Mouse (Mus musculus) kidney, embryonic 14.5 days (tissue): ENCODE measurements around the gene Tex35. TPM values are rescaled to one million over a fixed set of nuclear protein-coding genes. Genes with fewer than 3 reads are reported as not detected.

ENCODE experiments used
- ATAC-seq: fragments of 200-750 bp; cut with Nextera tagmentation; 2 replicates; pipeline ENCODE4 v1.8.0; 2017; ENCODE audit warnings: moderate number of reproducible peaks, mild to moderate bottlenecking, moderate TSS enrichment, moderate library complexity; ENCODE audit not compliant: low FRiP score, low TSS enrichment
- H3K27ac ChIP-seq: fragments of 300-500 bp; sonication (generic); 2 replicates; pipeline ENCODE4 v1.5.1; 2014; ENCODE audit warnings: low read depth, mild to moderate bottlenecking, low read length, moderate library complexity, mixed read lengths
- H3K27me3 ChIP-seq: fragments of 300-500 bp; sonication (generic); 2 replicates; pipeline ENCODE4 v1.6.1; 2014; ENCODE audit warnings: mild to moderate bottlenecking, low read length; ENCODE audit not compliant: control insufficient read depth, insufficient read depth
- H3K36me3 ChIP-seq: fragments of 300-500 bp; sonication (generic); 2 replicates; pipeline ENCODE4 v1.6.1; 2014; ENCODE audit warnings: low read length, mixed read lengths; ENCODE audit not compliant: control insufficient read depth, insufficient read depth
- H3K4me1 ChIP-seq: fragments of 300-500 bp; sonication (generic); 2 replicates; pipeline ENCODE4 v1.6.1; 2014; ENCODE audit warnings: low read length, mixed read lengths; ENCODE audit not compliant: control insufficient read depth, insufficient read depth
- H3K4me2 ChIP-seq: fragments of 300-500 bp; sonication (generic); replicated peaks from 2 replicates; pipeline ENCODE4 v1.6.1; 2014; ENCODE audit warnings: low read depth, mild to moderate bottlenecking, low read length
- H3K4me3 ChIP-seq: fragments of 300-500 bp; sonication (generic); 2 replicates; pipeline ENCODE4 v1.5.1; 2014; ENCODE audit warnings: mild to moderate bottlenecking, low read length
- H3K9ac ChIP-seq: fragments of 300-500 bp; sonication (generic); 2 replicates; pipeline ENCODE4 v1.6.1; 2014; ENCODE audit warnings: low read depth, mild to moderate bottlenecking, low read length, moderate library complexity
- H3K9me3 ChIP-seq: fragments of 300-500 bp; sonication (generic); 2 replicates; pipeline ENCODE4 v1.6.1; 2016; ENCODE audit warnings: low read length; ENCODE audit not compliant: control insufficient read depth
- WGBS: fragments of 180-500 bp; shearing (Covaris S2); extraction: QIAGEN DNeasy Blood & Tissue Kit; methylation state at CpG from one replicate; pipeline ENCODE4 v1.1.7; 2014; 5-methylcytosine and 5-hydroxymethylcytosine counted together
- polyA plus RNA-seq: library from polyadenylated mRNA; unstranded; fragments of >200 nt; fragmentation: Nextera tagmentation; extraction: Ambion mirVana; gene quantifications from 2 replicates; pipeline ENCODE4 v1.2.1, GENCODE M21; 2014

Gene Tex35
- polyA plus RNA-seq, 1 experiment from 2014 or later: not detected

DNA sequence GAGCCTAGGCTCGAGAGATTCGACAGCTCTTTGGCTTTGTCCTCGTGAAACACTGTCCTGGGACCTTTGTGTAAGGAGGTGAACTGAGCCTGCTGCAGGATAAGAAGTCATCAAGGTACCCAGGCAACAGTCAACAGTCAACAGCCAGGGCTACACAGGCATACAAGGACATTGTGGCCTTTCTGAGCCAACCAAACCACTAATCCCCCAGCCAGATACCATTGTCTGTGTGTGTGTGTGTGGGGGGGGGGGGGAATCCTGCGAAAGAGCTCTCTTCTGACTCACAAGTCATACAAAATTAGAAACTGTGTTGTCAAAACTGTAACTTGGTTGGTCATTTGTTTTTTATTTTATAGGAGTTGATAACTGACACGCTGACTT lies 46.0 kb downstream of the Tex35 start:
- Histone ChIP-seq H3K27me3 (no peaks in the 10 kb centered on the region), H3K9ac (no peak overlapping the region), H3K27ac (no peak overlapping the region), H3K36me3 (no peaks in the 10 kb centered on the region), H3K4me2 (no peak overlapping the region), H3K4me3 (no peak overlapping the region), H3K9me3 (no peaks in the 10 kb centered on the region), H3K4me1 (0 out of 2 replicates have a peak, but pooled peaks cover 6% of the 10 kb centered on the region)
- ATAC-seq: no peak
- 91% methylated on average over 5 of the region's 5 CpGs for WGBS

DNA sequence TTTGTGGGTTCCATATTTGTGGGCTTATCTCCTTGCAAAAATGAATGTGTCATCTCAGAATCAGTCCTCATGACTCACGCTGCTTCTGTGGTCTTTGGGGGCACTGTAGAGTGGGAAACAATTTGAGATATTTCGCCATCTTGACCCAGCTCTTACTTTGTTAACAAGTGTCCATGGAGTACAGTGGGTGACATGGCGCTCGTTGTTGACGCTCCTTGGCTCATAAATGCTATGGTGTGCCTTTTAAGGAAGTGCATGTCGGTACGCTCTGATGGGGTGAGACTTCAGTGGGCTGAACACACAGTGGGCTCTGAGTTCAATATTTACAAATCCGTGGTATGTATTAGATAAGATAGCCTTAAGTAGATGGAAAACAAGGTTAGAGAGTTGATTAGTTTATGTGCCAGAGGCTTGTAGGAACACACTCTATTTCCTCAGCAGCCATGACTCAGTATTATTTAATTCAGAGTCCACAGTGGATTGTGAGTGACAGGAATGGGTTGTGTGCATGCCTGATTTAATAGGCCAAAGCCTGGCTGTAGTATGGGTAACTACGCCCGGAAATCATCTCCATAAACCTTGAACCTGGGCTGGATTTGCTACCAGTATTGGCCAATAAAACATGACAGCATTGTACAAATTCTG lies 46.6 kb downstream of the Tex35 start:
- H3K36me3 ChIP-seq: no peaks in the 10 kb centered on the region
- H3K9me3 ChIP-seq: no peaks in the 10 kb centered on the region
- H3K27me3 ChIP-seq: no peaks in the 10 kb centered on the region
- ATAC-seq: no peak
- no peak overlapping the region for H3K27ac ChIP-seq
- H3K4me1 ChIP-seq: 0 out of 2 replicates have a peak, but pooled peaks cover 6% of the 10 kb centered on the region
- H3K4me3 ChIP-seq: no peak overlapping the region
- no peak overlapping the region for H3K9ac ChIP-seq
- WGBS: 92% methylated on average over 10 of the region's 10 CpGs
- no peak overlapping the region for H3K4me2 ChIP-seq

- ATAC-seq: no peak
- no peak overlapping the region for H3K4me3 ChIP-seq
- 84% methylated on average over 3 of the region's 3 CpGs for WGBS
- no peak overlapping the region for H3K9ac ChIP-seq
- H3K4me2 ChIP-seq: no peak overlapping the region
- 0 out of 2 replicates have a peak, but pooled peaks cover 6% of the 10 kb centered on the region for H3K4me1 ChIP-seq
- H3K27me3 ChIP-seq: no peaks in the 10 kb centered on the region
- H3K36me3 ChIP-seq: no peaks in the 10 kb centered on the region
- H3K9me3 ChIP-seq: no peaks in the 10 kb centered on the region
- H3K27ac ChIP-seq: no peak overlapping the region
Observed at GRCm38 (mm10) chr1:157061170-157061569, 47.3 kb downstream of the Tex35 start.

DNA sequence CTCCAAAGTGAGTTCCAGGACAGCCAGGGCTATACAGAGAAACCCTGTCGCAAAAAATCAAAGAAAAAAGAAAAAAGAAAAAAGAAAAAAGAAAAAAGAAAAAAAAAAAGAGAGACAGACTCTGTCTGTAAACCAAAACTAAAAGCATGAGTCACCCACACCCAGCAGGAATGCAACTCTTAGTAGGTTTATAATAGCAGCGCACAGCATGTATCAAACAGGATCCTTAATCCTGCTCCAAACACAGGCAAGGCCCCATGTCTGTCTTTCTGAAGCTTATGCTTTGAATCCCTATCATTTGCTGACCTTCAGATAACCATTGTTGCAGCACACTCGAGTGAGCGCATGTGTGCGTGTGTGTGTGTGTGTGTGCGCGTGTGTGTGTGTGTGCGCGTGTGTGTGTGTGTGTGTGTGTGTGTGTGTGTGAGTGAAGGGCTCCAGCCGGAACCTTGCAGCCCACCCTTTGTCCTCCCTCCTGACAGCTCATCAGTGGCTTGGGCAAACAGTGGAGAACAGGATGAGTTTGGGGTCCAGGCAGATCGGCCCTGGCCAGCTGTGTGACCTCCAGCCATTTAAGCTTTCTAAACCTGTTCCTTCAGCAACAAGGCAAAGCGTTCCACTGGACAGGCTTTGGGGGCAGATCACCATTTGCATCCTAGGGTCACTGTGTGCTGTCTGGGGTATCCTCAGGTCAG lies 47.9 kb downstream of the Tex35 start:
- H3K4me2 ChIP-seq: no peak overlapping the region
- H3K27me3 ChIP-seq: no peaks in the 10 kb centered on the region
- no peak for ATAC-seq
- peaks cover 8% of the 10 kb centered on the region; the same call in 1 of the 2 replicates for H3K4me1 ChIP-seq
- H3K9me3 ChIP-seq: no peaks in the 10 kb centered on the region
- H3K36me3 ChIP-seq: no peaks in the 10 kb centered on the region
- no peak overlapping the region for H3K27ac ChIP-seq
- H3K9ac ChIP-seq: no peak overlapping the region
- WGBS: 85% methylated on average over 12 of the region's 12 CpGs
- H3K4me3 ChIP-seq: no peak overlapping the region

DNA sequence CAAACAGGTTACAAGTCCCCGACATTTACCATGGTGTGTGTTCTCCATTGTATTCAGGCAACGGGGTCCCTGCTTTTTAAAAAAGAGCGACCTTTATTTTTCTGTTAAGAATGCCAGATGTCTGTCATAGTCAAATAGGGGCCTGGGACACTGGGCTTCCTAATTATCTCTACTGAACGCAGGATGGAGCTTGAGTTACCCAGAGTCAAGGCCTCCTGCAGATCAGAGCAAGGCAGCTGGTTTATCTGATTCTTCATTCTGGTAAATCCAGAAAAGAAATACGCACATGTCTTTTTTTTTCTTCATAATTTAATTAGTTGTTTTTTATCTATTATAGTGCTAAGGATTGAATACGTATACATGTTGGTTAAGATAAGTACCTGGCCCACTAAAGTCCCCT lies 52.6 kb downstream of the Tex35 start:
- Histone ChIP-seq H3K36me3 (no peaks in the 10 kb centered on the region), H3K9me3 (no peaks in the 10 kb centered on the region), H3K27me3 (no peaks in the 10 kb centered on the region), H3K4me2 (no peak overlapping the region), H3K9ac (no peak overlapping the region), H3K4me3 (no peak overlapping the region), H3K4me1 (peaks cover 11% of the 10 kb centered on the region; the same call in 1 of the 2 replicates), H3K27ac (no peak overlapping the region)
- 77% methylated on average over 6 of the region's 6 CpGs for WGBS
- ATAC-seq: no peak

- Histone ChIP-seq H3K4me1 (peaks cover 11% of the 10 kb centered on the region; the same call in 1 of the 2 replicates), H3K27me3 (no peaks in the 10 kb centered on the region), H3K36me3 (no peaks in the 10 kb centered on the region), H3K4me2 (peak overlapping the region; percentile 19; the same call in 1 of the 2 replicates), H3K9ac (no peak overlapping the region), H3K9me3 (no peaks in the 10 kb centered on the region), H3K4me3 (no peak overlapping the region), H3K27ac (no peak overlapping the region)
- WGBS: 36% methylated on average over 11 of the region's 11 CpGs
- ATAC-seq: no peak
Observed at GRCm38 (mm10) chr1:157055288-157055831, 53.1 kb downstream of the Tex35 start.

- H3K36me3 ChIP-seq: no peaks in the 10 kb centered on the region
- H3K9ac ChIP-seq: no peak overlapping the region
- H3K4me1 ChIP-seq: peaks cover 11% of the 10 kb centered on the region; the same call in 1 of the 2 replicates
- WGBS: 75% methylated on average over 7 of the region's 7 CpGs
- no peak overlapping the region for H3K27ac ChIP-seq
- H3K4me2 ChIP-seq: no peak overlapping the region
- ATAC-seq: no peak
- no peaks in the 10 kb centered on the region for H3K27me3 ChIP-seq
- H3K9me3 ChIP-seq: no peaks in the 10 kb centered on the region
- H3K4me3 ChIP-seq: no peak overlapping the region
Observed at GRCm38 (mm10) chr1:157054659-157055058, 53.8 kb downstream of the Tex35 start.

- no peaks in the 10 kb centered on the region for H3K9me3 ChIP-seq
- no peak overlapping the region for H3K9ac ChIP-seq
- H3K27me3 ChIP-seq: no peaks in the 10 kb centered on the region
- H3K4me2 ChIP-seq: no peak overlapping the region
- peaks cover 9% of the 10 kb centered on the region; the same call in 1 of the 2 replicates for H3K4me1 ChIP-seq
- no peak overlapping the region for H3K4me3 ChIP-seq
- ATAC-seq: no peak
- H3K27ac ChIP-seq: no peak overlapping the region
- no peaks in the 10 kb centered on the region for H3K36me3 ChIP-seq
- 72% methylated on average over 2 of the region's 2 CpGs for WGBS
Observed at GRCm38 (mm10) chr1:157049886-157050285, 58.6 kb downstream of the Tex35 start.
